Mouse (Mus musculus) liver, embryonic 12.5 days (tissue): ENCODE results near the gene Xpnpep2. TPM values are rescaled to one million over a fixed set of nuclear protein-coding genes. Genes with fewer than 3 reads are reported as not detected.

Source experiments
- ATAC-seq: fragments of 200-750 bp; cut with Nextera tagmentation; 2 replicates; pipeline ENCODE4 v1.8.0; 2017; ENCODE audit warnings: moderate number of reproducible peaks, mild to moderate bottlenecking, moderate library complexity
- H3K27ac ChIP-seq: fragments of 300-500 bp; sonication (generic); 2 replicates; pipeline ENCODE4 v1.5.1; 2016; ENCODE audit warnings: mild to moderate bottlenecking
- H3K27me3 ChIP-seq: fragments of 300-500 bp; sonication (generic); replicated peaks from 2 replicates; pipeline ENCODE4 v1.6.1; 2016; ENCODE audit warnings: mild to moderate bottlenecking, moderate library complexity
- H3K36me3 ChIP-seq: fragments of 300-500 bp; sonication (generic); 2 replicates; pipeline ENCODE4 v1.6.1; 2016; ENCODE audit warnings: mild to moderate bottlenecking, moderate library complexity
- H3K4me1 ChIP-seq: fragments of 300-500 bp; sonication (generic); 2 replicates; pipeline ENCODE4 v1.6.1; 2016
- H3K4me2 ChIP-seq: fragments of 300-500 bp; sonication (generic); 2 replicates; pipeline ENCODE4 v1.6.1; 2016; ENCODE audit warnings: mild to moderate bottlenecking, moderate library complexity
- H3K4me3 ChIP-seq: fragments of 300-500 bp; sonication (generic); 2 replicates; pipeline ENCODE4 v1.5.1; 2016; ENCODE audit warnings: mild to moderate bottlenecking, moderate library complexity
- H3K9ac ChIP-seq: fragments of 300-500 bp; sonication (generic); 2 replicates; pipeline ENCODE4 v1.6.1; 2016; ENCODE audit warnings: mild to moderate bottlenecking, moderate library complexity
- H3K9me3 ChIP-seq: fragments of 300-500 bp; sonication (generic); replicated peaks from 2 replicates; pipeline ENCODE4 v1.6.1; 2016; ENCODE audit warnings: mild to moderate bottlenecking, moderate library complexity
- WGBS: fragments of 180-500 bp; shearing (Covaris S2); methylation state at CpG from one replicate; pipeline ENCODE4 v1.1.7; 2016; ENCODE audit not compliant: insufficient replicate concordance; 5-methylcytosine and 5-hydroxymethylcytosine counted together
- polyA plus RNA-seq: library from polyadenylated mRNA; unstranded; fragments of >200 nt; fragmentation: Nextera tagmentation; extraction: Ambion mirVana; gene quantifications from 2 replicates; pipeline ENCODE4 v1.2.1, GENCODE M21; 2016

Xpnpep2 gene
- polyA plus RNA-seq, 1 experiment from 2014 or later = 0.14 TPM

DNA sequence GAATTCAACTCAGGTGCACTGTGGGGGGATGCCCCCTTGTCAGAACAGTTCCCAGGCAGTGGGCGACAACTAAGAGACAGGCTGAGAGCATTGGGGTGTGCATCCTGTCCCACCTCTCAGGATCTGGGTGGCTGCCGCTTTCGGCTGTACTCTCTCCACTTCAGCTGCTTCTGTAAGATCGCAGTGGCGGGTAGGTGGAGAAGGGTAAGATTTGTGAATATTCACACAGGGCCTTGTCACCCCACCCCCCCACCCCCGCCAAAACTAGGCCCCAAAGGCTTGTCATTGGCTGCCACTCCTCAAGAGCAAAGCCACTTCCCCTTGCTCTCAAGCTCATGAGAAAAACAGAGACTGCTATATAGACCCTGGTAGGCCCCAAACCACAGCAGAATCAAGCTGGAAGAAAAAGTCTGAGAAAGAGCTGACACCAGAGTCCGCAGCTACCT lies 39.2 kb downstream of the Xpnpep2 start:
- Histone ChIP-seq H3K27me3 (no peaks in the 10 kb centered on the region), H3K4me3 (peak overlapping the region; percentile 27), H3K4me1 (peaks cover 23% of the 10 kb centered on the region), H3K36me3 (no peaks in the 10 kb centered on the region), H3K4me2 (peak overlapping the region; percentile 45), H3K9me3 (no peaks in the 10 kb centered on the region), H3K9ac (no peak overlapping the region), H3K27ac (no peak overlapping the region)
- 20% methylated on average over 7 of the region's 7 CpGs for WGBS
- no peak for ATAC-seq

DNA sequence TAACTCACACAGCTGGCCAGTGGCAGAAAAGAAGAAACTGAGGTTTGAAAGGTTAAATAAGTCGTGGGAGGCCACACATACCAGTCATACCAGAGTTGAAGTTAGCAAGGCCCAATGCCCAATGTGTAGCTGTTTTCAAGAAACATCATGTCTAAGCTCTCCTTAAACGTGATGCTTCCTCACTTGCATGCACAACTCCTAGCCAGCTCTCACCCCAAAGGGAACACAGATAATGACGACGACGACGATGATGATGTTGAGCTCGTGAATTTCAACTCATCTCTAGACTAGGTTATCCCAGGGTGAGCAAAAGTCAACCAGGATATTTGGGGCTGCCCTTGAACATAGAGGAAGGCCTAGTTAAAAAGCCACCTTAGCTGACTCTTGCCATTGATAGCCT lies 43.6 kb downstream of the Xpnpep2 start:
- Histone ChIP-seq H3K36me3 (no peaks in the 10 kb centered on the region), H3K27me3 (no peaks in the 10 kb centered on the region), H3K9me3 (no peaks in the 10 kb centered on the region), H3K4me1 (peaks cover 29% of the 10 kb centered on the region), H3K9ac (no peak overlapping the region), H3K27ac (no peak overlapping the region), H3K4me3 (no peak overlapping the region), H3K4me2 (no peak overlapping the region)
- ATAC-seq = no peak
- WGBS = 48% methylated on average over 7 of the region's 7 CpGs

DNA sequence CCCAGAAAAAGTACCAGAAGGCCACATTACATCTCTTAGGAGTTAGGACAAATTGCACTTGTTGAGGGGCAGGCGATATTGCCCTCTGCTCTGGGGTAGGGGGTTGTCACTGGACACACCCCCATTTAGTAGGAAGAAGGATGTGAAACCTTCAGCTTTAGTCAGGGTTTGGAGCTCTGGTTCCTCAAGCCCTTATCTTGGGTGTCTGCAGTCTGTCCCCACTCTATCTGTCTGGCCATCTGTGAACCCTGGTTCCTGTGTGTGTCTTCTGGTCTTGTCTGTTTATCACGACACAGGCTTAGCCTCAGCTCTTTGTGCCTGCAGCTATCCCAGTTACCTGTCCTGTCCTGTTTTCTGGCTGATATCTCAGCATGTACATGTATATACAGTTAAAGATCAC lies 44.9 kb downstream of the Xpnpep2 start:
- Histone ChIP-seq H3K36me3 (no peaks in the 10 kb centered on the region), H3K27ac (peak overlapping the region; percentile 51; the same call in 1 of the 2 replicates), H3K9me3 (no peaks in the 10 kb centered on the region), H3K4me3 (no peak overlapping the region), H3K4me1 (peaks cover 29% of the 10 kb centered on the region), H3K9ac (no peak overlapping the region), H3K4me2 (peak overlapping the region; percentile 19), H3K27me3 (no peaks in the 10 kb centered on the region)
- ATAC-seq = peak; percentile 98
- WGBS = 33% methylated on average over 2 of the region's 2 CpGs

DNA sequence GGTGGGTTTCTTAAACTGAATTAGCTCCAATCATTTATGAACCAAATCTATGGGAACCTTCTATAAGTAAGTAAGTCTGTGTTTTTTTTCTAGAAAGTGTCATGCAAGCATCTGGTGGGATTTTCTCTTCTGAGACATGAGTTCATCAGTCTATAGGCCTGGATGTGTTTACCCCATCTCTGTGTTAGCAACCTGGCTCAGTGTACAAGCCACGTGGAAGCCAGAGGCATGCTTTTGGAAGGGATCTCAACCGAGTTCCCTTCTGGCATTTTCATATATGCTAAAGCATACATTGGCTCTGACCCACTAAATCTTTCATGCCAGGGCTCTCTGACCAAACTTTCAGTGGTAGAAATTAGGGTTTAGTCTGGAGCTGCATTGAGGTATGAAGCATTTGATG lies 45.4 kb downstream of the Xpnpep2 start:
- peak overlapping the region; percentile 51 for H3K27ac ChIP-seq
- H3K27me3 ChIP-seq = no peaks in the 10 kb centered on the region
- no peak overlapping the region for H3K4me3 ChIP-seq
- peaks cover 29% of the 10 kb centered on the region for H3K4me1 ChIP-seq
- H3K36me3 ChIP-seq = no peaks in the 10 kb centered on the region
- peak overlapping the region; percentile 19; the same call in 1 of the 2 replicates for H3K4me2 ChIP-seq
- WGBS = 30% methylated on average over 2 of the region's 2 CpGs
- no peaks in the 10 kb centered on the region for H3K9me3 ChIP-seq
- no peak overlapping the region for H3K9ac ChIP-seq
- no peak for ATAC-seq

DNA sequence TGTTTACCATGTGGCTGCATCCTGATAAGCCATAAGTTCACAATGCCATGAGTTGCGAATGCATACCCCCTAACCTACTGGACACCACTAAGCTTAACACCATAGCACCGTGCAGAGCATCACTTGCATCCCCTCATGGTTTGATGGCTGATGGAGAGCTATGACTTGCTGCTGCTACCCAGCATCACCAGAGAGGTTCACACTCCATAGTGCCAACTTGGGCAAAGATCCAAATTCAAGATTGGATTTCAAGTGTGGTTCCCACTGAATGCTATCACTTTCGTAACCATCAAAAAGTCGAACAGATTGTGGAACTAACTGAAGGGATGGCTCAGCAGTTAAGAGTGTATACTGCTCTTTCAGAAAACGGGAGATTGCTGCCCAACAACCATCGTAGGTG lies 47.0 kb downstream of the Xpnpep2 start:
- H3K9ac ChIP-seq = no peak overlapping the region
- no peak for ATAC-seq
- H3K4me3 ChIP-seq = no peak overlapping the region
- 76% methylated on average over 6 of the region's 6 CpGs for WGBS
- H3K27ac ChIP-seq = no peak overlapping the region
- no peaks in the 10 kb centered on the region for H3K9me3 ChIP-seq
- H3K4me2 ChIP-seq = no peak overlapping the region
- no peaks in the 10 kb centered on the region for H3K27me3 ChIP-seq
- H3K36me3 ChIP-seq = no peaks in the 10 kb centered on the region
- H3K4me1 ChIP-seq = peaks cover 29% of the 10 kb centered on the region

DNA sequence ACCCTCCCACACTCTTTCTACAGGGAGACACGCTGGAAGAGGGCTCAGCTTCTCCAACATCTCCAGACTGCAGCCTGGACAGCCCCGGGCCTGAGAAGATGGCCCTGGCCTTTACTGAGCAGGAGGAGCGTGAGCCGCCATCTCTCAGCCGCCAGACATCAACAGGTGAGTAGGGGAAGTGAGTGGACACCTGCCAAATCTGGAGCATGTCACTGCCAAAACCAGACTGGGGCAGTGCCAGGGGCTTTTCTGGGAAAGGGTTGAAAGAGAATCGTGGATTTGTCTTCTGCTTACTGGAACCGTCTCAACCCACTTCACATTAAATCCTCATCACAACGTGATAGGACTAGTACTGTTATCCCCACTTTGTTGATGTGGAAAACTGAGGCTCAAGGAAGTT lies 48.9 kb downstream of the Xpnpep2 start:
- H3K4me2 ChIP-seq = no peak overlapping the region
- 75% methylated on average over 8 of the region's 8 CpGs for WGBS

DNA sequence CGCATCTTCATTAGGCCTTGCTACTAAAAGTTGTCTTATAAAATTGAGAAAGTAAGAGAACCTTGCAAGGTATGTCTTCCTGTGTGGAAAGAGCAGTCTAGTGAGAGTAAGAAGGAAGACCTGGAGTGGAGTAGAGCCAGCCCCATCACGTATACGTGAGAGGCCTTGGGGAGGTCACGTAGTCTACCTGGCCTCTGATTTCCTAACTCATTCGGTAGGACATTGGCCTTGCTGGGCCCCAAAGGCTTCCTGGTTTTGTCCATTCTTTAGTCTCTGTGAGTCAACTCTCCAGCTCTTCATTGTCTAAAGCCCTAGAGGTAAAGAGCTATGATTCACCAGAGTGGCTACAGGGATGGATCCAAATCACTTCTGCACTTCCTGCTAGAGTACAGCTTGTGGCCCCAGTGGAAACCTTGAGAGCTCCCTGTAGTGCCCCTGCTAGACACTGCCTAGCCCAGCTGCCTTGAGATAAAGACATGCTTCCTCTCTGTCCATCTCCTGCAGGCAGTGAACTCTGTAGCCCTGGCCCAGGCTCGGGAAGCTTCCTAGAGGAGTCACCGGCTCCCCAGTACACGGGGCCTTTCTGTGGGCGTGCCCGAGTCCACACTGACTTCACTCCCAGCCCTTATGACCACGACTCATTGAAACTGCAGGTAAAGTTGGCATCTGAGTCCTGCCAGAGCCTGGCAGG lies 49.8 kb downstream of the Xpnpep2 start:
- ATAC-seq = no peak
- H3K4me1 ChIP-seq = peaks cover 12% of the 10 kb centered on the region
- H3K9ac ChIP-seq = no peak overlapping the region
- no peaks in the 10 kb centered on the region for H3K9me3 ChIP-seq
- no peaks in the 10 kb centered on the region for H3K27me3 ChIP-seq
- 72% methylated on average over 11 of the region's 11 CpGs for WGBS
- no peak overlapping the region for H3K4me3 ChIP-seq
- no peak overlapping the region for H3K27ac ChIP-seq
- no peaks in the 10 kb centered on the region for H3K36me3 ChIP-seq
- H3K4me2 ChIP-seq = no peak overlapping the region

More for the DNA sequence above, 48.9 kb downstream of the Xpnpep2 start:
- H3K4me1 ChIP-seq = peaks cover 22% of the 10 kb centered on the region
- no peak for ATAC-seq
- no peak overlapping the region for H3K27ac ChIP-seq
- H3K36me3 ChIP-seq = no peaks in the 10 kb centered on the region
- no peaks in the 10 kb centered on the region for H3K9me3 ChIP-seq
- no peaks in the 10 kb centered on the region for H3K27me3 ChIP-seq
- H3K9ac ChIP-seq = no peak overlapping the region
- no peak overlapping the region for H3K4me3 ChIP-seq

DNA sequence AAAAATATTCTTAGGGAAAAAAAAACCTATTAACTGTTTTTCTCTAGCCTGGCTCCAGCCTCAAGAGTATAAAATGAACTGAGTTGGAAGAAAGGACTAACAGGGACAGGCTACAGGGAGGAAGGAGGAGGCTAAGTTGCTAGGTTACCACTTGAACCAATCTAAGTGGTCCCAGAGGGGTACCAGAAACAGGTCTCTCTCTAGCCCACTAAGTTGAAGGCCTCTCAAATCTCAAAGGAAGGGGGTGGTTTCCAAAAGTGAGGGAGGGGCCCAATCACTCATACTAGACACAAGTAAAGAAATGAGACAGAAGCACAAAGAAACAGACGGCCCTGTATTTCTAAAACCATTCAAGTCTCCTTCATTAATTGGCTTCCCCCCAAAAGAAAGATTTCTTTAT lies 61.4 kb downstream of the Xpnpep2 start:
- Histone ChIP-seq H3K4me2 (no peak overlapping the region), H3K9ac (no peak overlapping the region), H3K36me3 (peaks cover 7% of the 10 kb centered on the region), H3K27me3 (no peaks in the 10 kb centered on the region), H3K4me3 (no peak overlapping the region), H3K4me1 (no peaks in the 10 kb centered on the region), H3K27ac (no peak overlapping the region), H3K9me3 (no peaks in the 10 kb centered on the region)
- 79% methylated on average over 1 of the region's 1 CpGs for WGBS
- no peak for ATAC-seq

DNA sequence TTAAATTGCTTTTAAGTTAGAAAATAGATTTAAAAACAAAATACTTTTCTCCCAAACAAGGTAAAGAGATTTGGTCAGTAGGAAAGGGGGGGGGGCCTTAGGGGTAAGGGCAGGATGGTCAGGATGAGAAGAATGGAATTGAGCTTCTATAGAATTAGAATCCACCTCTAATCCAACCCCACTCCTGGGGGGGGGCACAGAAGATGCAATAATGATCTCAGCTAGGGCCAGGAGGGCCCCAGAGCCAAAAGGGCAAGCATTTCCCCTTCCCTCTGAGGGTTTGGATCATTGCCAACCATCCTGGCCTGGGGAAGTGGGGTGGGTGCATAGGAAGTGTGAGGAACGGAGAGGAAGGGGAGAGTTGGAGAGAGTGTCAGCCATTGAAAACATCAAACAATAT lies 61.8 kb downstream of the Xpnpep2 start:
- Histone ChIP-seq H3K36me3 (peaks cover 12% of the 10 kb centered on the region), H3K4me2 (no peak overlapping the region), H3K27ac (no peak overlapping the region), H3K4me3 (no peak overlapping the region), H3K4me1 (no peaks in the 10 kb centered on the region), H3K9me3 (no peaks in the 10 kb centered on the region), H3K9ac (no peak overlapping the region), H3K27me3 (no peaks in the 10 kb centered on the region)
- ATAC-seq = no peak
- 58% methylated on average over 1 of the region's 1 CpGs for whole genome bisulfite sequencing

DNA sequence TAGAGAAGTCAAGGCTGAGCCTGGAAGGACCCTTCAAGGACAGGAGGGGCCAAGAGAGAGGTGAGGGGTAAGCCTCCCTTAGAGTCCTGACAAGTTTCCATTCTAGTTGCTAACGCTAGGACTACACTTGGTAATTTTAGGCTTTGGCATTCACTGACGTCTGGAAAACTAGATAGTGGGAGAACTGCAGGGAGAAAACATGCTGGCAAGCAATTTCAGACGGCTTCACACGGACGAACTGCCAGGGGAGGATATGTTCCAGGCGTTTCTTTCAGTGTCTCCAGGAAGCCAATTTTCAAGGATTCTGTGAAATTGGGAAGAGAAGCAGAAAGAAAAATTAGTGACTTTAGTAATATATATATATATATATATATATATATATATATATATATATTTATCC lies 73.3 kb downstream of the Xpnpep2 start:
- Histone ChIP-seq H3K4me3 (no peak overlapping the region), H3K9ac (no peak overlapping the region), H3K27ac (no peak overlapping the region), H3K27me3 (no peaks in the 10 kb centered on the region), H3K4me1 (no peaks in the 10 kb centered on the region), H3K36me3 (peaks cover 12% of the 10 kb centered on the region; the same call in 1 of the 2 replicates), H3K4me2 (no peak overlapping the region), H3K9me3 (no peaks in the 10 kb centered on the region)
- WGBS = 62% methylated on average over 6 of the region's 6 CpGs
- no peak for ATAC-seq

DNA sequence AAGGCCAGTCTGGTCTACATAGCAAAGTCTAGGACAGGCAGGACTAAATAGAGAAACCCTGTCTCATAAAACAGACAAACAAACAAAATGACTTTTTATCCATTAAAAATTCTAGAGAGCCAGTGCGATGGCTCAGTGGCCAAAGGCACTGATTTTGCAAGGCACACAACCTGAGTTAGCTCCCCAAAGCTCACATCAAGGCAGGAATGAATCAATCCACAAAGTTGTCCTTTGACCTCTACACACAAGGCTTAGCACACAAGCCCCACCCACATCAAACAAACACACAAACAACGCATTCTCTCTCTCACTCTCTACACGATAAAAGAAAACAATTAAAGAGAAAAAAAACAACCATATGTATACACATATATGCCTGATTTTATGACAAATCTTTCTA lies 76.2 kb downstream of the Xpnpep2 start:
- Histone ChIP-seq H3K9ac (no peak overlapping the region), H3K27me3 (no peaks in the 10 kb centered on the region), H3K9me3 (no peaks in the 10 kb centered on the region), H3K4me3 (no peak overlapping the region), H3K27ac (no peak overlapping the region), H3K4me1 (no peaks in the 10 kb centered on the region), H3K36me3 (peaks cover 7% of the 10 kb centered on the region; the same call in 1 of the 2 replicates), H3K4me2 (no peak overlapping the region)
- 59% methylated on average over 3 of the region's 3 CpGs for WGBS
- no peak for ATAC-seq
